Mouse (Mus musculus) fibroblast of lung, adult 2 months (primary cell): ENCODE data around the gene A930033H14Rik.

ENCODE experiments used
- DNase-seq: peaks from one replicate; pipeline ENCODE4 v3.0.0-alpha.2; 2011; ENCODE audit warnings: low read depth

The A930033H14Rik gene

GRCm38 (mm10) chr10:69192266-69192665, 20.6 kb downstream of the A930033H14Rik start:
- DNase-seq = no peak

- no peak for DNase-seq
Measured at GRCm38 (mm10) chr10:69190434-69191160, 22.3 kb downstream of the A930033H14Rik start.

DNA sequence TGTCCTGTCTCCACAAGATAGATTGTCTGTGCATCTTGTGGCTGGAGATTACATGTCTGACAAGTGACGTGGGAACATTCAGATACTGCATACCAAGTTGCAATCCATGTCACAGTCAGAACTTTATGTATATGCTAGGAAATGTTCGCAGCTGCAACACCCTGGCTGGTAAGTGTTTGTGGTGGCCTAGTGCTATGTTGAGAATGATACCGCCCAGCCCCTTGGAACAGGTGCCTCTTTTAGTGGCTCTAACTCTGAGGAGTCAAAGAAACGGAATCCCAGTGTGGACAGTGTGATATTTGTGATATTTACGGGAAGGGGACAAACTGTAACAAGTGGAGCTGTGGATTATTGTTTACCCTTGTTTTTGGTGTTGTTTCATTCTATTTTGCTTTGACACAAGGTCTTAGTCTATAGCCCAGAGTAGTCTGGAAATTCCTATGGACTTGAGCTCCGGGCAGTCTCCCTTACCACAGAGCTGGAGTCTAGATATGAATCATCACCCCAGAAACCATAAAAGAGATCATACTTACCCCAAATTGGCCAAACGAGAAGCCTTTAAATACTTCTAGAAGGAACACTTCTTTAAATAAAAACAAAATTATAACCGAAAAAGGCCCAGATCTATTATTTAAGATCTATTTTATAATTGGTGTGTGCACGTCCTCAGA, 25.0 kb downstream of the A930033H14Rik start:
- no peak for DNase-seq

- peak; percentile 89 for DNase-seq
Measured at GRCm38 (mm10) chr10:69185894-69186893, 26.7 kb downstream of the A930033H14Rik start.

- peak; percentile 46 for DNase-seq
Measured at GRCm38 (mm10) chr10:69185431-69185830, 27.5 kb downstream of the A930033H14Rik start.

DNA sequence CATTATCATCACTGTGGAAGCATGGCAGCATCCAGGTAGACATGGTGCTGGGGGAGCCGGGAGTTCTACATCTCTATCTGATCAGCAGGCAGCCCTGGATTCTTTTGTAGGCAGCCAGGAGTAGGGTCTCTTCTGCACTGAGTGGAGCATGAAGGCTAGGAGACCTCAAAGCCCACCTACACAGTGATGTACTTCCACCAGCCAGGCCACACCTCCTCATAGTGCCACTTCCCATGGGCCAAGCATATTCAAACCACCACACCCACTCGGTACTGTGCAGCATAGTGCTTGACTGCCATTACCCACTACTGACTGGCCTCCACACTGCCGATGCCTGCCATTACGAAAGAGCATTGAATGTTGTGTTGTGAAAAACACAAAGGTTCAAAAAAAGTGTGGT, 28.0 kb downstream of the A930033H14Rik start:
- DNase-seq = no peak

GRCm38 (mm10) chr10:69180997-69181396, 31.9 kb downstream of the A930033H14Rik start:
- peak; percentile 10 for DNase-seq

GRCm38 (mm10) chr10:69179341-69179740, 33.6 kb downstream of the A930033H14Rik start:
- DNase-seq = no peak

GRCm38 (mm10) chr10:69176116-69176515, 36.8 kb downstream of the A930033H14Rik start:
- DNase-seq = no peak

DNA sequence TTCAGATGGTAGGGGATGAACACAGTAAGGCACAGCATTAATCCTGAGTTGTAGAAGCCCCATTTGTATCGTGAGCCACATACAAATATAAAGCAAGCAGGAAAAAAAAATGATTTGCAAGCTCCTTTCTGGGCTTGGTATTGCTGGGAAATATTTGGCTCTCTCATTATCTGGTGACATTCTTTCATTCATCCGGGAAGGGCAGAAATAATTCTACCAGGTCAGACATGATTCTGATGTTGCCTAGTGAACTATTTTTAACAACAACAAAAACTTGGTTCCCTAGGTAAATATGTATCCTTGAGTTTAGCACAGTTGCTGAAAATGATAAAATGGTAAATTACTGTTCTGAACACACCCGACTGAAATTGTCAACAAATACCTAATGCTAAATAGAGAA, 40.5 kb downstream of the A930033H14Rik start:
- no peak for DNase-seq

DNA sequence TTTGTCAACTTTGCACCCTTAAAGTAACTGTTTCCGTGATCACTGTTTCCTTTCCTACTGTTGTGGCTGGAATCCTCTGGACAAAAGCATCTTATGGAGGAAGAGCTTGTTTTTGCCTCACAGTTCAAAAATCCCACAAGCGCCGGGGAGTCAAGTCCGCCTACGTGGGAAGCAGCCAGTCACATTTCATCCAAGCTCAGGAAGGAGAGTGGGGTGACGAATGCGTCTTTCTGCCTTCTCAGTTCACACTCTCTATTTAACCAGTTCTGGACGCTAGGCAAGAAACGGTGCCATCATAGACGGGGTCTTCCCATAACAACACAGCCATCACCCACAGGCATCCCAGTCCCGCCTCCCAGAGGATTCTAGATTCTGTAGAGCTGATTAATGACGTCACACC, 46.4 kb downstream of the A930033H14Rik start:
- DNase-seq = no peak

DNA sequence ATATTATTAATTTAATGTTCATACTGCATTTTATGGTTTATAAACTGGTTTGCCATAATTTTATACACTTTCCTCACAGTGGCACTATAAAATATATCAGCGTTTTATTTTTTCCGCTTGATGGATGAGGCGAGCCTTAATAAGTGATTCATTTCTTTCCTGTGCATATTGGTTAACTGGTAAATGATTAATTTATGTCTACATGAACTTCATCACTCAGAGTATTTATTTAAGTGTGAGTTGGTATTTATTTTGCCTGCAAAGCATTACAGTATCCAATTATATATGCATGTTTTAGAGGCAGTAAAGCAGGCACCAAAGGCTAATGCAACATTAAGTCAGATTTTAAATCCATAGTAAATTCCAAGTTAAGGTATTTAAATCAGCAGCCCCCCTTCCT, 47.1 kb downstream of the A930033H14Rik start:
- DNase-seq = no peak

DNA sequence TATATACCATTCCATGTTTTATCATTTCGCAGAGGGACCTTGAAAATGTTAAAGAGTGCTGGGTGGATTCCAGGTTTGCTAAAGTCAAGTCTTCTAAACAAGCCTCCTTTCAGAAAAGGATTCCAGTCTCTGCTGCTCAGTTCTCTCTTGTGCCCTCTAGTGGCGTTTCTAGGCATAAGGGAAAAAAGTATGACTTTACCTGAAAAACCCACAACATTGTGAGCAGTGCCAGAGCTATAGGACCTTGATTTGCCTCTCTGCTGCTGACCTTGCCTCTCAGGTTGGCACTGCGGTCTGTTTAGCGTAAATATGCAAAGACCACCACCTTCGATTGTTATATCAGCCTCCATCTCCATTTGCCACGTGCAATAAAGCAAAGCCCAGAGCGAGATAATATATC, 47.8 kb downstream of the A930033H14Rik start:
- DNase-seq = peak; percentile 9

- no peak for DNase-seq
Measured at GRCm38 (mm10) chr10:69163216-69163615, 49.7 kb downstream of the A930033H14Rik start.

DNA sequence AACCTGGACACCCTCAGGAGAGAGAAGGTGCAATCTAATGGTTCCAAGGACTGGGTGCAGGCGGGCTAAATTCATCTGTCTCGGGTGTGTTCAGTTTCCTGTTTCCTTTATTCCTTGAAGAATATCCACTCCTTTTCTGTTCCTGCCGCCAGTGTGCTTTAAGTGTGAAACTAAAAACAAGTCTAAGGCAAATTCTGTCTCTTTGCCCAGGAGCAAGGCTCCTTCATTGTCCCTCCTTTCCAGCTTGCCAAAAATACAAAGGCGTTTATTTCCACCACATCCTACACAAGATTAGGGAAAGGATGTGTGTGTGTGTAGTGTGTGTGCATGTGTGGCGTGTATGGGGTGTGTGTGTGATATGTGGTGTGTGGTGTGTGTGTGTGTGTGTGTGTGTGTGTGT, 50.3 kb downstream of the A930033H14Rik start:
- no peak for DNase-seq

GRCm38 (mm10) chr10:69161503-69161902, 51.4 kb downstream of the A930033H14Rik start:
- DNase-seq = no peak

GRCm38 (mm10) chr10:69160877-69161276, 52.0 kb downstream of the A930033H14Rik start:
- DNase-seq = no peak
